Mouse (Mus musculus): ENCODE results near the gene Sesn2. TPM values are rescaled to one million over a fixed set of nuclear protein-coding genes. Genes with fewer than 3 reads are reported as not detected.

The Sesn2 gene
- total RNA-seq (2023; ENCODE audit: inconsistent age) = 11.8 to 14.7 TPM (median 13.5 TPM) in 4 replicates

DNA sequence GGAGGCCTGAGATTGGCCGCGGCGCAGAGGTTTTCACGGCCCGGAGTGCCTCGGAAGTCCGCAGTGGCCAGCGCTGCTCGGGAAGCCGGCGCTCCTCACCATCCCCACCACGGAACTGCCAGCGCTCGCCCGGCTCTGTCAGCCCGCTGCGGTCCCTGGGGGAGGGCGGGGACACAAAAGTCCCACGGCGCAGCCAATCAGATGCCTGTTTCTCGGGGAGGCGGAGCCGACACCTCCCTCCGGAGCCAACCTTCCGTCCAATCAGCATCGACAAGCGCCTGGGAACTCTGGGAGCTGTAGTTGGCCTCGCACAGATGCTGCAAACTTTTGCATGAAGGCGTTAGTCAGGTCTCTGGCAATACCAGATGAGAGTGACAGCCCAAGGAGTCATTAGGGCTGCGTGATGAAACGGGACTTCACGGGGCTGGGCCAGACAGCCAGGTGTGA is at the start of gene Sesn2:
Gene Sesn2 (minus strand): TSS at position 150 of the 447 bp plus-strand sequence.

GRCm38 (mm10) chr4:132535406-132536121 is 25.3 kb upstream of the Sesn2 start, which contains the start of gene Dnajc8:
Gene Dnajc8 (plus strand): TSS chr4:132535550.

DNA sequence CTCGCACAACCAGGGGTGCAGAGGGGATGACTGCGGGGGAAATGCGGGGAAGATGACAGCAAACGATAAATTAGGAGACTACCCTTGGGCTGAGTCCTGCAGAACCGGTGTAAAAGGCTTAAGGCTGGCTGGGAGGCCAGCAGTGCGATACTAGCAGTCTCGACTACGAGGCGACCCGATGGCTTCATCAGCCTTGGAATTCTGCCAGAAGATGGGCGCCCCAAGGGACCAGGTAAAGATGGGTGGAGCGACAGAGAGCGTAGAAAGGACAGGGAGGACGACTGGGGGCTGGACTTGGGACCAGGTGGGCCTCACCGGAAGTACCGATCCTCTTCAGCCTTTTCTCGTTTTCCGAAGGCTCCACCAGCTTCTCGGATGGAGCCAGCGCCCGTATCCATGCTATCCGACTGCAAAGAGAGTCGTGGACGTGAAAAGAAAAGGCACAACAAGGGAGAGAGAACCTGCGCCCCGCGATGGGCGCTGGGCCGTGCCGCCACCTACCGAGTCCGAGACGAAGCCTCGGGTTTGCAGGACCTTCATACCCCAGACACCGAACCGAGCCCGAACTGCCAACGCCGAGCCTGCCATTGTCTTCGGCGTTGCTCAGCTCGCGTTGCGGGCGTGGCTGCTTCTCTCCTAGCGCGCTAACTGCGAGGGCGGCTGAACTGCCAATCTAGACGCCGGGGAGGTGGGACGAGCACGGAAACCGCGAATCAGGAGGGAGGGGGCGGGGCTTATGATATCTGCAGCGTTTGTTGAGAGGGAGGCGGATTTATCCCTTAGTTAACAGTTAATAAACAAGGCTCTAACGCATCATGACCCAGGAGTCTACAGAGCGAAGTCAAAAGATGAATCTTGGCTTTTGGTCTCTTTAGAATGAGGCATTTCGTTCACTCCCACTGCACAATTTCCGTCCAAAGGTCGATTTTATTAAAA is 22.9 kb upstream of the Sesn2 start, which contains the start of gene Atpif1:
Gene Atpif1 (minus strand): TSS at position 679 of the 936 bp plus-strand sequence.

DNA sequence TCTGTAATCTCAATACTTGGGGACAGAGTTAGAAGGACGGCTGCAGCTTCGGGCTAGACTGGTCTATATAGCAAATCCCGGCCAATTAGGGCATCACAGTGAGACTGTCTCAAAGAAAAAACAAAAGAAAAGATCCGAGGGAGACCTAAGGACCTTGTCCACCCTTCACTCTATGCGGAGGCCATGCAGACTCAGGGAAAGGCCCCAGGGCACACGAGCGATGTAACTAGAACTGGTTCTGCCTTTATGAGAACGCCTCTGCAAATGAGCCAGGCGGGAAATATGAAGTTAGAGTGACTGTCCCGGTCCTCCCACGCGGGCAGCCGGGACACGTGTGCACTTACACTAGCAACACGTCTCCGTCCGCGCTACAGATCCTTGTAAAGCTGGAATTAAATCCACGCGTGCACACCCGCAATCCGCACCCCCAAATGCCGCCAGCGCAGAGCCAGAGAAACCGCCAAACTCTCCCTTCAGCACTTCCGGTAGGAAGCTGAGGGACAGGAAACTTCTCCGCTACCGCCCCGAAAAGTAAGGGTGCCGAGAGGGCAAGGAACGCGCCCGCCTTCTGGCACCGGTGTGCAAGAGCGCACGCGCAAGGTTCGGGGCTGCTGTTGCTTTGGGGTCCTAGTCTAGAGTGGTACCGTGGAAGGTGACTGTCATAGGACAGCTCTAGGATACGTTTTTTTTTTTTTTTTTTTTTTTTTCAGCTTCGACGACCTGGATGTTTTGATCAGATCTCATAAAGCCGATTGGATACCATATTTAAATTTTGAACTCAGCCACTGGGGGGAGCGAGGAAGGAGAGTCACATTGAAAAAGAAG is 46.7 kb downstream of the Sesn2 start, which contains the start of gene Med18:
Gene Med18 (minus strand): TSS at position 492 of the 825 bp plus-strand sequence.

Other genes starting within 250 kb of the Sesn2 start
- gene Gmeb1, start 248.9 kb downstream of the Sesn2 start, total RNA-seq (2023; ENCODE audit: inconsistent age) = 37.3 to 46.2 TPM (median 38.9 TPM) in 4 replicates
- 34.4 to 42.6 TPM (median 35.9 TPM) in 4 replicates for gene Taf12, start 236.1 kb downstream of the Sesn2 start, total RNA-seq (2023; ENCODE audit: inconsistent age)
- gene Rab42, start 207.1 kb downstream of the Sesn2 start, total RNA-seq (2023; ENCODE audit: inconsistent age) = not detected in 4 replicates
- gene Trnau1ap, start 181.0 kb downstream of the Sesn2 start, total RNA-seq (2023; ENCODE audit: inconsistent age) = 33.5 to 46.1 TPM (median 39.3 TPM) in 4 replicates
- 15.2 to 22.8 TPM (median 17.3 TPM) in 4 replicates for gene Rcc1, start 156.9 kb downstream of the Sesn2 start, total RNA-seq (2023; ENCODE audit: inconsistent age)
- 25.8 to 31.9 TPM (median 27.9 TPM) in 4 replicates for gene Phactr4, start 88.0 kb downstream of the Sesn2 start, total RNA-seq (2023; ENCODE audit: inconsistent age)
- gene Med18, start 46.6 kb downstream of the Sesn2 start, total RNA-seq (2023; ENCODE audit: inconsistent age) = 6.0 to 10.6 TPM (median 7.9 TPM) in 4 replicates
- 49.7 to 66.6 TPM (median 61.8 TPM) in 4 replicates for gene Atpif1, start 23.2 kb upstream of the Sesn2 start, total RNA-seq (2023; ENCODE audit: inconsistent age)
- 95.0 to 109 TPM (median 108 TPM) in 4 replicates for gene Dnajc8, start 25.0 kb upstream of the Sesn2 start, total RNA-seq (2023; ENCODE audit: inconsistent age)
- gene Ptafr, start 53.6 kb upstream of the Sesn2 start, total RNA-seq (2023; ENCODE audit: inconsistent age) = 1.00 to 1.3 TPM (median 1.2 TPM) in 4 replicates
- gene Eya3, start 128.5 kb upstream of the Sesn2 start, total RNA-seq (2023; ENCODE audit: inconsistent age) = 38.9 to 43.7 TPM (median 41.4 TPM) in 4 replicates
- 1.0 to 1.8 TPM (median 1.4 TPM) in 4 replicates for gene Xkr8, start 222.0 kb upstream of the Sesn2 start, total RNA-seq (2023; ENCODE audit: inconsistent age)
- gene Smpdl3b, start 246.8 kb upstream of the Sesn2 start, total RNA-seq (2023; ENCODE audit: inconsistent age) = not detected in 4 replicates